Mouse (Mus musculus) adrenal gland, postnatal 14 days (tissue): ENCODE measurements at regions not wholly inside any gene's neighbourhood (a gene's known extent, or its start where the extent isn't known, plus 50 kb on each side); places are given as distances from the start of the nearest gene placed in this dataset.

Experiments
- DNase-seq: peaks from one replicate; pipeline ENCODE4 v3.0.0; 2021; ENCODE audit warnings: mixed read lengths

DNA sequence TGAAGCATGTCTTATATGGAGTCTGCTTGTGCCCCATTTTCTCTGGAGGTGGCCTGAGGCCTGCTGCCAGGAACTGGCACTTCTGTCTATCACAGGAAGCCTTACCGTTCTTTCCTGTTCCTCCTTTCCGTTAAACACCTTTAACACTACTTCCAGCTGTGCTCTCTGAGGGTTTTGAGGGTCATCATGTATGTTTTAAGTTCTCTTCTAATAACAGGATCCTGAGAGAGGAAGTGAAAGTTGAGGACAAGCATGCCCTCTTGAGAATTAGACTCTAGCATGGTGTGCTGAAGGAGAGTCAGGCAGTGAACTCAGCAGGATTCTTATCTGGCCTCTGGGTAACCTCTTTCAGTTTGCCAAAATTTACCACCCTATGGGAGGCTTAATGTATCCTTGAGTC is 418.0 kb upstream of the 9430069I07Rik start:
- DNase-seq = no peak

DNA sequence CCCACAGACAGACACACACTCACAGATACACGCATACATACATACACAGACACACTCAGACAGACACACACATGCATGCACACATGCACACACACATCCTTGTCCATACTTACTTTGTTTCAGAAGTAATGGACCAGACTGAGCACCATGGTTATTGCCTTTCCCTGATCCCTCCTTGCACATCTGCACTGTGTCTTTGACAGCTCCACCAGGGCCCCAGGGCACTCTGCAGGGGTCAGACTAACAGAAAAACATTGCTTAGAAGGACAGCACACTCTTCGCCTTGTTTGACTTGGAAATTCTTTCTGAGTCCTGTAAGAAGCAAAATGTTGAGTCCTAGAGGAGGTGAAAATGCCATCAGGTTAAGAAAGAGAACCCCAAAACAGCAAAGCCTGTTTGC is 394.1 kb upstream of the 9430069I07Rik start:
- DNase-seq = no peak

DNA sequence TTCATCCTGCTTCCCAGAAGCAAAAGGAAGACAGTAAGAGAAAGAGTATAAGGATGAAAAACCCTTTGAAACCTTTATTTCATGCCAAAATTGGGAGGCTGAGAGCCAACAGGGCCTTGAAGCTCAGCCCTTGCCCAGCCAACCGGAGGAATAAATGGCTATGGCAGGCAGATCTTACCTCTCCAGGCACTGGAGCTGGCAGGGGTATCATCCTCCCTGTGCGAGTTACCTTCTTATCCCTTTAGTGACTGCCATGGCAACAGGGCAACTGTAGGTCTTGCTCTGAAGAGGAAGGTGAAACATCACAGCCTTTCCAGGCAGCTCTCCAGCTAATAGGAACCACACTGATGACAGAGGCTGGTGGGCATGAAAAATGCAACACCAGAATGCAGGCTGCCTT is 393.3 kb upstream of the 9430069I07Rik start:
- no peak for DNase-seq

DNA sequence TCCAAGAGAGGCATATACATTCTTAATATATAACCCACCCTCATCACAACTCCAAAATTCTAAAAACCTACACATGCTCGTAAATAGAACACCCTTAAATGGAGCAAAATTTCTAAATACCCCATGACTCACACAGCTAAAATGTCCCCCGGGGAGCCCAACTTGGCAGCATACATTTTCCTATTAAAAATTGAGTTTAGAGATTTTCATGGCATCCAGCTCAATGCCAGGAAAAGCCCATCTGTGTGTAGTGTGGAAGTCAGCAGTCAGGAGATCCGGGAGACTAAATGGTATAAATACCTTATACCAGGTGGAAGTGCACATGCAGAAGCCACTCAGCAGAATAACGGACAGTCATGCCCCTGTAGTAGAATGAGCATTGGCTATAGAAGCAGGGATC is 389.4 kb upstream of the 9430069I07Rik start:
- DNase-seq = peak; percentile 13

DNA sequence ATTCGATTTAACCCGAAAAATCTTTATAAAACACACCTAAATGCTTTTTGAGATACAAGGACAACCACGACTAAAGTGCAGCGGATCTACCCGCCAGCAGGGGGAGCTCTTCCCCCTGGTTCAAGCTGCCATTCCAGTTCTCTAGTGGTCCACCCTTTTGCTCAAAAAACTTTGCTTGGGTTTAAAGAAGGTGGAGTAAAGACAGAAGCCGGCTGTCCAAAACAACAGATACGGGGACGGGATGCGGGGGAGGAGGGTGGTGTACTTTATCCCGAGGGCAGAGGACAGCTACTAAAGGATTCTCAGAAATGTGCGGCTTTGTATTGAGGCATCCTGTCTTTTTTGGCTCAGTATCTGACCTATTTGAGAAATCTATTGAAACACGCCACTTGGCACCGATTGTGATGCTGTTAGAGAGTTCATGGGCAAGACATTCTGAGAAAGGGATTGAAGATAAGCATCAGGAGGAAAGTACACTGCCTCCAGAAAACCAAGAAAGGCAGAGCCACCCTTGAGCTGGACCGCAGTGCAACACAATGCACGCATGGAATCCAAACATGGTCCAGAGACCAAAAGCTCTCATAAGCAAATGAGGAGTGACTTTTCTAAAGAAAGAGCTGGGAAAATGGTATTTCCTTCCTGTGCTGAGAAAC is 385.6 kb upstream of the 9430069I07Rik start:
- peak; percentile 65 for DNase-seq

DNA sequence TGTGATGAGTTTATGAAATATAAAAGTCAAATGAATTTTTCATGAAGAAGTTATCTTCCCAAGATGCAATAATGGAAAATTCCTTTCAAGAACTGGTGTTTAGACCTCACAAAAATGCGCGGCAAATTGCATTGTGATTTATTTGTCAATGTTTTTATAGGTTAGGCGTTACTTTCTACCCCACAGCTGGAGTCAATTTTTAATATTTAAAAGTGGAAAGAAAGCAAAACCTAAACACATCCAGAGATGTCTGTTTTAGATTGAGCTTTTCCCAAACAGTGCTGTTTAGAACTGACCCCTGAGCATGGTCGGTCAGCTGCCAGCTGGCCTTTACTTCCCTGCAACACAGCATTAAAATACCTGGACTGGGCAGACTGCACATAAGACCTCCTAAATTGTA is 383.8 kb upstream of the 9430069I07Rik start:
- no peak for DNase-seq
